Mouse (Mus musculus) erythroblast, adult 5-6 weeks (primary cell): Measurements from ENCODE around the gene Gm11939. TPM values are rescaled to one million over a fixed set of nuclear protein-coding genes. Genes with fewer than 3 reads are reported as not detected.

Source experiments
- ATAC-seq: replicated peaks from 2 replicates; pipeline ENCODE4 v1.8.0; 2016; ENCODE audit warnings: moderate number of reproducible peaks, mild to moderate bottlenecking, moderate TSS enrichment, inconsistent platforms; ENCODE audit not compliant: poor library complexity, low FRiP score, severe bottlenecking
- total RNA-seq, 2 experiments: library from RNA; stranded (forward) in 1 of 2; stranded (reverse) in 1 of 2; fragments of 150-400 nt in 1 of 2; fragments of 200-764, 138-1000 nt in 1 of 2; gene quantifications; 2 replicates each; pipeline versions ENCODE4 v1.2.3 to v1.2.4; 2015 to 2017; ENCODE audit warnings: low replicate concordance in 2 of 2

Gm11939 gene
- total RNA-seq, 2 experiments from 2014 or later = not detected

DNA sequence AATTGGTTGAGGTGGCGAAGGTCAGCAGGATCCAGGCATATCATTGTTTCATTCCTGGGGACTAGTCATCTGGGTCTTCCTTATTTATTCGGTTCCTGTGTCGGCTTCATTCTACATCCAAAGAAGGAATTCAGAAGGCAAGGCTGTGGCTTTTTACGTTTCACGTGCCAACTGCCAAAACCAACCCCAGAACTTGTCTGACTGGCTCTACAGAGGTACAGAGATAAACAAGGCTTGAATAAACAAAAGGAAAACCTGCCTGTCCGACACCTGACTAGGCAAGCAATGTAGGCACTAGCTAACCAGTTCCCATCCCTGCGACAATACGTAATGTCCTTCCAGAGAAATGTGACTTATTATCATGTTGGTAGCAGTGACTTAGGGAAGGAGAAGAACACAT, 45.2 kb downstream of the Gm11939 start:
- no peak for ATAC-seq

Other genes with a start within 250 kb of the Gm11939 start
Only the 30 nearest of the 35 such genes appear.
- not detected in 2 replicates for gene Krt26, start 221.5 kb downstream of the Gm11939 start, total RNA-seq (2015; ENCODE audit: low replicate concordance)
- not detected in 2 replicates for gene Krt26, start 221.5 kb downstream of the Gm11939 start, total RNA-seq (2017; ENCODE audit: low replicate concordance)
- not detected in 2 replicates for gene Krt27, start 208.4 kb downstream of the Gm11939 start, total RNA-seq (2015; ENCODE audit: low replicate concordance)
- not detected in 2 replicates for gene Krt27, start 208.4 kb downstream of the Gm11939 start, total RNA-seq (2017; ENCODE audit: low replicate concordance)
- gene Krt28, start 184.6 kb downstream of the Gm11939 start, total RNA-seq (2015; ENCODE audit: low replicate concordance) = not detected in 2 replicates
- gene Krt28, start 184.6 kb downstream of the Gm11939 start, total RNA-seq (2017; ENCODE audit: low replicate concordance) = not detected in 2 replicates
- not detected in 2 replicates for gene Krt10, start 170.1 kb downstream of the Gm11939 start, total RNA-seq (2015; ENCODE audit: low replicate concordance)
- gene Krt10, start 170.1 kb downstream of the Gm11939 start, total RNA-seq (2017; ENCODE audit: low replicate concordance) = not detected in 2 replicates
- not detected in 2 replicates for gene Krt12, start 137.2 kb downstream of the Gm11939 start, total RNA-seq (2015; ENCODE audit: low replicate concordance)
- not detected in 2 replicates for gene Krt12, start 137.2 kb downstream of the Gm11939 start, total RNA-seq (2017; ENCODE audit: low replicate concordance)
- gene Krt20, start 121.3 kb downstream of the Gm11939 start, total RNA-seq (2015; ENCODE audit: low replicate concordance) = not detected in 2 replicates
- not detected in 2 replicates for gene Krt20, start 121.3 kb downstream of the Gm11939 start, total RNA-seq (2017; ENCODE audit: low replicate concordance)
- gene Krt23, start 66.3 kb downstream of the Gm11939 start, total RNA-seq (2015; ENCODE audit: low replicate concordance) = not detected in 2 replicates
- gene Krt23, start 66.3 kb downstream of the Gm11939 start, total RNA-seq (2017; ENCODE audit: low replicate concordance) = not detected in 2 replicates
- not detected in 2 replicates for gene Krt39, start 38.1 kb downstream of the Gm11939 start, total RNA-seq (2015; ENCODE audit: low replicate concordance)
- 0.70 TPM in 1 of 2 replicates, not detected in the other for gene Krt39, start 38.1 kb downstream of the Gm11939 start, total RNA-seq (2017; ENCODE audit: low replicate concordance)
- gene Krt40, start 16.3 kb downstream of the Gm11939 start, total RNA-seq (2015; ENCODE audit: low replicate concordance) = not detected in 2 replicates
- not detected in 2 replicates for gene Krt40, start 16.3 kb downstream of the Gm11939 start, total RNA-seq (2017; ENCODE audit: low replicate concordance)
- not detected in 2 replicates for gene Krtap3-3, start 8.6 kb downstream of the Gm11939 start, total RNA-seq (2015; ENCODE audit: low replicate concordance)
- gene Krtap3-3, start 8.6 kb downstream of the Gm11939 start, total RNA-seq (2017; ENCODE audit: low replicate concordance) = not detected in 2 replicates
- not detected in 2 replicates for gene Krtap3-2, start 2.6 kb downstream of the Gm11939 start, total RNA-seq (2015; ENCODE audit: low replicate concordance)
- gene Krtap3-2, start 2.6 kb downstream of the Gm11939 start, total RNA-seq (2017; ENCODE audit: low replicate concordance) = not detected in 2 replicates
- not detected in 2 replicates for gene Krtap3-1, start 7.2 kb upstream of the Gm11939 start, total RNA-seq (2015; ENCODE audit: low replicate concordance)
- gene Krtap3-1, start 7.2 kb upstream of the Gm11939 start, total RNA-seq (2017; ENCODE audit: low replicate concordance) = not detected in 2 replicates
- gene Krtap1-5, start 21.6 kb upstream of the Gm11939 start, total RNA-seq (2015; ENCODE audit: low replicate concordance) = not detected in 2 replicates
- gene Krtap1-5, start 21.6 kb upstream of the Gm11939 start, total RNA-seq (2017; ENCODE audit: low replicate concordance) = not detected in 2 replicates
- gene Krtap1-4, start 24.2 kb upstream of the Gm11939 start, total RNA-seq (2015; ENCODE audit: low replicate concordance) = not detected in 2 replicates
- not detected in 2 replicates for gene Krtap1-4, start 24.2 kb upstream of the Gm11939 start, total RNA-seq (2017; ENCODE audit: low replicate concordance)
- not detected in 2 replicates for gene Krtap1-3, start 31.9 kb upstream of the Gm11939 start, total RNA-seq (2015; ENCODE audit: low replicate concordance)
- gene Krtap1-3, start 31.9 kb upstream of the Gm11939 start, total RNA-seq (2017; ENCODE audit: low replicate concordance) = not detected in 2 replicates
- gene Krtap9-3, start 38.6 kb upstream of the Gm11939 start, total RNA-seq (2015; ENCODE audit: low replicate concordance) = not detected in 2 replicates
- gene Krtap9-3, start 38.6 kb upstream of the Gm11939 start, total RNA-seq (2017; ENCODE audit: low replicate concordance) = not detected in 2 replicates
- not detected in 2 replicates for gene Gm11938, start 43.8 kb upstream of the Gm11939 start, total RNA-seq (2015; ENCODE audit: low replicate concordance)
- not detected in 2 replicates for gene Gm11938, start 43.8 kb upstream of the Gm11939 start, total RNA-seq (2017; ENCODE audit: low replicate concordance)
- not detected in 2 replicates for gene Gm11937, start 50.7 kb upstream of the Gm11939 start, total RNA-seq (2015; ENCODE audit: low replicate concordance)
- gene Gm11937, start 50.7 kb upstream of the Gm11939 start, total RNA-seq (2017; ENCODE audit: low replicate concordance) = not detected in 2 replicates
- gene Krtap2-4, start 55.4 kb upstream of the Gm11939 start, total RNA-seq (2015; ENCODE audit: low replicate concordance) = not detected in 2 replicates
- gene Krtap2-4, start 55.4 kb upstream of the Gm11939 start, total RNA-seq (2017; ENCODE audit: low replicate concordance) = not detected in 2 replicates
- gene Gm11562, start 61.0 kb upstream of the Gm11939 start, total RNA-seq (2015; ENCODE audit: low replicate concordance) = not detected in 2 replicates
- not detected in 2 replicates for gene Gm11562, start 61.0 kb upstream of the Gm11939 start, total RNA-seq (2017; ENCODE audit: low replicate concordance)
- not detected in 2 replicates for gene Krtap4-1, start 68.8 kb upstream of the Gm11939 start, total RNA-seq (2015; ENCODE audit: low replicate concordance)
- not detected in 2 replicates for gene Krtap4-1, start 68.8 kb upstream of the Gm11939 start, total RNA-seq (2017; ENCODE audit: low replicate concordance)
- not detected in 2 replicates for gene Krtap4-2, start 75.6 kb upstream of the Gm11939 start, total RNA-seq (2015; ENCODE audit: low replicate concordance)
- gene Krtap4-2, start 75.6 kb upstream of the Gm11939 start, total RNA-seq (2017; ENCODE audit: low replicate concordance) = not detected in 2 replicates
- not detected in 2 replicates for gene Krtap4-7, start 84.6 kb upstream of the Gm11939 start, total RNA-seq (2015; ENCODE audit: low replicate concordance)
- not detected in 2 replicates for gene Krtap4-7, start 84.6 kb upstream of the Gm11939 start, total RNA-seq (2017; ENCODE audit: low replicate concordance)
- gene Gm11555, start 90.8 kb upstream of the Gm11939 start, total RNA-seq (2015; ENCODE audit: low replicate concordance) = not detected in 2 replicates
- gene Gm11555, start 90.8 kb upstream of the Gm11939 start, total RNA-seq (2017; ENCODE audit: low replicate concordance) = not detected in 2 replicates
- gene Gm11563, start 99.5 kb upstream of the Gm11939 start, total RNA-seq (2015; ENCODE audit: low replicate concordance) = not detected in 2 replicates
- not detected in 2 replicates for gene Gm11563, start 99.5 kb upstream of the Gm11939 start, total RNA-seq (2017; ENCODE audit: low replicate concordance)
- gene Krtap4-6, start 106.5 kb upstream of the Gm11939 start, total RNA-seq (2015; ENCODE audit: low replicate concordance) = not detected in 2 replicates
- not detected in 2 replicates for gene Krtap4-6, start 106.5 kb upstream of the Gm11939 start, total RNA-seq (2017; ENCODE audit: low replicate concordance)
- gene Gm14190, start 131.3 kb upstream of the Gm11939 start, total RNA-seq (2015; ENCODE audit: low replicate concordance) = not detected in 2 replicates
- gene Gm14190, start 131.3 kb upstream of the Gm11939 start, total RNA-seq (2017; ENCODE audit: low replicate concordance) = not detected in 2 replicates
- gene Gm14180, start 174.8 kb upstream of the Gm11939 start, total RNA-seq (2015; ENCODE audit: low replicate concordance) = not detected in 2 replicates
- gene Gm14180, start 174.8 kb upstream of the Gm11939 start, total RNA-seq (2017; ENCODE audit: low replicate concordance) = not detected in 2 replicates
- not detected in 2 replicates for gene Gm11595, start 213.4 kb upstream of the Gm11939 start, total RNA-seq (2015; ENCODE audit: low replicate concordance)
- not detected in 2 replicates for gene Gm11595, start 213.4 kb upstream of the Gm11939 start, total RNA-seq (2017; ENCODE audit: low replicate concordance)
- not detected in 2 replicates for gene Krtap4-8, start 221.2 kb upstream of the Gm11939 start, total RNA-seq (2015; ENCODE audit: low replicate concordance)
- gene Krtap4-8, start 221.2 kb upstream of the Gm11939 start, total RNA-seq (2017; ENCODE audit: low replicate concordance) = not detected in 2 replicates